Mouse (Mus musculus) activated CD4-positive, CD25-positive, alpha-beta regulatory T cell (primary cell): ENCODE data around the gene Tnc. TPM values are rescaled to one million over a fixed set of nuclear protein-coding genes. Genes with fewer than 3 reads are reported as not detected.

Experiments used
- polyA plus RNA-seq, 2 experiments: library from polyadenylated mRNA; unstranded; fragments of 100-300 nt; shearing (Covaris generic); gene quantifications; one replicate each; pipeline ENCODE4 v1.2.1; 2017

The Tnc gene
- polyA plus RNA-seq = under 1 TPM in 1 of 2 experiments, not detected in 1; 0.47 TPM

DNA sequence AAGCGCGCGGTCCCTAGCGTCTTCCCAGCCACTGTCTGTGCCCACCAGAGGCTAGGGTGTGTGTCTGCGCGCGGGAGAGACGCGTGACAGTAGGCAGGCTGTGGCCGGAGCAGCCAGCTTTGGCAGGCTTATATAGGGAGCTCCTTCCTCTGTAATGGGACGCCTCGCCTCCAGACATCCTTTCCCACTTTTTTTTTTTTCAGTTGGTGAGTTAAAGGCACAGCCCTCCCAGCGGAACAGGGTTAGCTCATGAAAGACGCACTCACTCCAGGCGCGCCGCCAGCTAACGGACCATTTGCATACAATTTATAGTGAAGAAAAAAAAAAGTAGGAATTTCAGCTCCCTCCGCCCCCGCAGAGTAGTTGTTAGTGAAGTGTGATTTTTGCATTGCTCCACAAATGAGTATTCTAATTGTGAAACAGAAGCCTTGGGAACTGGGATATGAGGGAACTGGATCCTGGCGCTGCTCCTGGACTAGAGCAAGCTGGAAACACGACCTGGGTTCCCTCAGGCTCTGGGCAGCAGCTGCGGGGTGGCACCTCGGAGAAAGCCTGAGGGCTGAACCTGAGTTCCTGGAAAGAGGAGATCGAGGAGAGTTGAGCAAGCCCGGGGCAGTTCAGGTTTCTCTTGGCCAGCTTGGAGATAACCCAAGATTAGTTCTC lies at the start of gene Tnc:
Tnc (minus strand) TSS at position 185 of the 663 bp plus-strand sequence.

Other genes with a start within 250 kb of the Tnc start
- 100 to 1,000 TPM in 1 of 2 experiments, 10 to 100 TPM in 1; 18.9 to 116 TPM for gene Tnfsf8, start 185.7 kb downstream of the Tnc start, polyA plus RNA-seq